Mouse (Mus musculus) limb, embryonic 10.5 days (tissue): Measurements from ENCODE around the gene Dlx3. TPM values are rescaled to one million over a fixed set of nuclear protein-coding genes. Genes with fewer than 3 reads are reported as not detected.

ENCODE experiments used
- DNase-seq: peaks from one replicate; pipeline ENCODE4 v3.0.0-alpha.2; 2017; ENCODE audit warnings: low spot score
- H3K27ac ChIP-seq: fragments of 300-500 bp; sonication (generic); 2 replicates; pipeline ENCODE4 v1.5.1; 2016; ENCODE audit warnings: mild to moderate bottlenecking
- H3K27me3 ChIP-seq: fragments of 300-500 bp; sonication (generic); 2 replicates; pipeline ENCODE4 v1.6.1; 2016; ENCODE audit warnings: low read depth, mild to moderate bottlenecking; ENCODE audit not compliant: poor library complexity, severe bottlenecking
- H3K36me3 ChIP-seq: fragments of 300-500 bp; sonication (generic); 2 replicates; pipeline ENCODE4 v1.6.1; 2016; ENCODE audit warnings: mild to moderate bottlenecking, moderate library complexity
- H3K4me1 ChIP-seq: fragments of 300-500 bp; sonication (generic); 2 replicates; pipeline ENCODE4 v1.6.1; 2016
- H3K4me3 ChIP-seq: fragments of 300-500 bp; sonication (generic); 2 replicates; pipeline ENCODE4 v1.5.1; 2016; ENCODE audit warnings: mild to moderate bottlenecking, moderate library complexity
- H3K9me3 ChIP-seq: fragments of 300-500 bp; sonication (generic); replicated peaks from 2 replicates; pipeline ENCODE4 v1.6.1; 2016; ENCODE audit warnings: mild to moderate bottlenecking
- WGBS: fragments of 180-500 bp; shearing (Covaris S2); methylation state at CpG from one replicate; pipeline ENCODE4 v1.1.7; 2016; 5-methylcytosine and 5-hydroxymethylcytosine counted together
- polyA plus RNA-seq: library from polyadenylated mRNA; unstranded; fragments of >200 nt; fragmentation: Nextera tagmentation; extraction: Ambion mirVana; gene quantifications from 2 replicates; pipeline ENCODE4 v1.2.1, GENCODE M21; 2016

The Dlx3 gene
- polyA plus RNA-seq, 1 experiment from 2014 or later: 6.9 TPM

DNA sequence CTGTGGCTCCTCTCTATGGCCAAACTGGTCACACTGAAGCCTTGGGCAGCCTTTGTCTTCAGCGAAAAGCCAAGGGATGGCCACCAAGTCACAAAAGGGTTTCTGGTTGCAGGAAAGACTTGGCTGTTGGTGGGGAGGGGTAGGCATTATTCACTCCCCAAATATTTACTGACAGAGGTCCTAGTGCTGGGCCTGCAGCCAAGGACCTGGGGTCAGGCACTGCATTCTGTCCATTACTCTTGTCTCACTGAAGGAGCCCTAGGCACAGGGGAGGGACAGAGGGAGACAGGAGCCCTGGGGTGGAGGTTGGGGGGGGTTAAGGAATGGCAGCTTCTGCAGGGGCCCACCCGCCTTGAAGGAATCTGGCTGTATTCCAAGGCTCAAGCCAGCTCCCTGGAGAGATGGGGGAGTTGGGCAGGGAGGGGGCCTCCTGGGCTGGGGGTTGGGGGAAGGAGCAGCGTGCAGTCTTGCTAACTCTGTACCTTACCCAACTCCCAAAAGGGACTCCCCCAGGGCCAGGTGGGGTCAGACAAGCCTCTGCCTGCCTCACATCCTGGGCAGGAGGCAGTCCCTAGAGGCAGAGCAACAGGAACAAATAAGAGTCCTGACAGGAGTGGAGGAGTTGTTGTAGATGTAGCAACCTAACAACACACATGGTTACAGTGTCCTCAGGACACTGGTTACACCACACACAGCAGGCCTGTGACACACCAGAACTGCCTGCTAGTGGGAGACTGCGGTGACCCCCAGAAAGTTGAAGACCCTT, 23.1 kb upstream of the Dlx3 start:
- H3K4me1 ChIP-seq: peaks cover 36% of the 10 kb centered on the region
- peak overlapping the region; percentile 38 for H3K27ac ChIP-seq
- no peaks in the 10 kb centered on the region for H3K36me3 ChIP-seq
- H3K4me3 ChIP-seq: no peak overlapping the region
- no peak for DNase-seq
- no peaks in the 10 kb centered on the region for H3K9me3 ChIP-seq
- WGBS: 67% methylated on average over 4 of the region's 4 CpGs
- H3K27me3 ChIP-seq: no peaks in the 10 kb centered on the region

DNA sequence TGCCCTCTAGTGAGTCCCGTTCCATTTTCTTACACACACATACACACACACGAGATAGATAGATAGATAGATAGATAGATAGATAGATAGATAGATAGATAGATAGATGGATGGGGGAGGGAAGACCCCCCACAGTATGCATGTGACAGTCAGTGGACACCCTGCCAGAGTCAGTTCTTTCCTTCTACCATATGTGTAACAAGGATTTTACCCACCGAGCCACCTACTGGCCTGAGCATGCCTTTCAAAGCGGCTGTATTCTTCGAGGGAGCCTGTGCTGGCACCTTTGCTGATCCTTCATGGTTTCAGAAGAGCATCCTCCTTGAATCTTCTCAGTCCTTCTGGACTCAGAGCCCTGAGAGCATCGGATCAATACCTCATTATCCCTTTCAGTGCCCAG, 22.0 kb upstream of the Dlx3 start:
- Histone ChIP-seq H3K27me3 (no peaks in the 10 kb centered on the region), H3K9me3 (no peaks in the 10 kb centered on the region), H3K36me3 (no peaks in the 10 kb centered on the region), H3K4me3 (no peak overlapping the region), H3K4me1 (peaks cover 33% of the 10 kb centered on the region), H3K27ac (no peak overlapping the region; the same call in 1 of the 2 replicates)
- no peak for DNase-seq
- 62% methylated on average over 6 of the region's 6 CpGs for WGBS

GRCm38 (mm10) chr11:95098346-95099095, 21.4 kb upstream of the Dlx3 start:
- Histone ChIP-seq H3K27me3 (no peaks in the 10 kb centered on the region), H3K4me3 (no peak overlapping the region), H3K36me3 (no peaks in the 10 kb centered on the region), H3K9me3 (no peaks in the 10 kb centered on the region), H3K4me1 (peaks cover 33% of the 10 kb centered on the region), H3K27ac (no peak overlapping the region; the same call in 1 of the 2 replicates)
- WGBS: 77% methylated on average over 5 of the region's 5 CpGs
- DNase-seq: no peak

DNA sequence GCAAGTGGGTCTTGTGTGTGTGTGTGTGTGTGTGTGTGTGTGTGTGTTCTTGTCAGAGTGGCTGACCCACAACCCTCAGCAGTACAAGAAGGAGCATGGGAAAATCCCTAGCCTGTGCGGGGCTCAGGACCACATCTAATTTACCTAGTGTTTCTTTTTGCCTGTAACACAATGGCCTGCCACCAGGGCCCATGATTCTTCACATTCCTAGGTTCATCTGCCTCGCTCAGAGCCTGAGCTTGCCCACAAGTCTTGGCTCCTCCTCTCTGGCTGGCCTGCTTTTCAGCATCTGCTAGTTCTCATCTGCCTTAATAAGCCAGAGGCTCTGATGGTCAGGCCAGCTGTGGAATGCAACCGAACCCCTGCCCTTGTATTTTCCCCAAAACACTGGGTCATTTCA, 19.5 kb upstream of the Dlx3 start:
- Histone ChIP-seq H3K4me1 (peaks cover 46% of the 10 kb centered on the region), H3K36me3 (no peaks in the 10 kb centered on the region), H3K27me3 (peaks cover 8% of the 10 kb centered on the region; the same call in 1 of the 2 replicates), H3K4me3 (no peak overlapping the region), H3K9me3 (no peaks in the 10 kb centered on the region), H3K27ac (peak overlapping the region; percentile 4; the same call in 1 of the 2 replicates)
- no peak for DNase-seq
- WGBS: 31% methylated on average over 3 of the region's 3 CpGs

GRCm38 (mm10) chr11:95101071-95101788, 18.7 kb upstream of the Dlx3 start:
- H3K4me3 ChIP-seq: no peak overlapping the region
- H3K36me3 ChIP-seq: no peaks in the 10 kb centered on the region
- H3K9me3 ChIP-seq: no peaks in the 10 kb centered on the region
- WGBS: 36% methylated on average over 16 of the region's 16 CpGs
- H3K27me3 ChIP-seq: peaks cover 17% of the 10 kb centered on the region
- DNase-seq: no peak
- peak overlapping the region; percentile 22 for H3K27ac ChIP-seq
- peaks cover 54% of the 10 kb centered on the region for H3K4me1 ChIP-seq

DNA sequence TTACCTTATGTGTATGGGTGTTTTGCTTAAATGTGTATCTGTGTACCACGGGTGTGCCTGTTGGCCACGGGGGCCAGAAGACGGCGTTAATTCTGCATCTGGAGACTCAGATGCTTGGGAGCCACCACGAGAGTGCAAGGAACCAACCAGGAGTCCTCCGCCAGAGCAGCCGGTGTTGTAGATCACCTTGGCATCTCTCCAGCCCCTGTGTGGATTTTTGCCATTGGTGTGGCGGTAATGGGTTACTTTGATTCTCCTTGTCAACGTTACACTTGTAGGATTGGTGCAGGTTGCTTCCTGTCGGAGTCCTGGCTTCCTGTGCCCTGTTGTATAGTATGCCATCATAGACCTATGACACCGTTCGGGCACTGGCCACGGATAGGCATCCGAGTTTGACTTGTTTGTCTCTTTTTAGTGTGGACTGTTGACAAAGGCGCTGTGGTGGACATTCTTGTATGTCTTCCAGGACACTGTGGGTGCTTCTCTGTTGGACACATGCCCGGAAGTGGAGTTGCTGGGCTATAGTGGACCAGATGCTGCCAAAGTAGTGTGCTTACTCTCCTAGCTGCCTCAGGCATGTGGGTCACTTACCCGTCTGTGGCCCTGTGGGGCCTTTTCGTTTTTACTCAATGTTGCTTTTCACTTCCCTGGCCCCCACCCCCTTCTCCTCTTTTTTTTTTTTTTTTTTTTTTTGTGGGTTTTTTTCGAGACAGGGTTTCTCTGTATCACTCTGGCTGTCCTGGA, 17.6 kb upstream of the Dlx3 start:
- H3K9me3 ChIP-seq: no peaks in the 10 kb centered on the region
- H3K4me1 ChIP-seq: peaks cover 48% of the 10 kb centered on the region
- H3K36me3 ChIP-seq: no peaks in the 10 kb centered on the region
- H3K27ac ChIP-seq: no peak overlapping the region
- DNase-seq: no peak
- H3K4me3 ChIP-seq: no peak overlapping the region
- H3K27me3 ChIP-seq: peaks cover 22% of the 10 kb centered on the region
- 95% methylated on average over 19 of the region's 19 CpGs for WGBS

DNA sequence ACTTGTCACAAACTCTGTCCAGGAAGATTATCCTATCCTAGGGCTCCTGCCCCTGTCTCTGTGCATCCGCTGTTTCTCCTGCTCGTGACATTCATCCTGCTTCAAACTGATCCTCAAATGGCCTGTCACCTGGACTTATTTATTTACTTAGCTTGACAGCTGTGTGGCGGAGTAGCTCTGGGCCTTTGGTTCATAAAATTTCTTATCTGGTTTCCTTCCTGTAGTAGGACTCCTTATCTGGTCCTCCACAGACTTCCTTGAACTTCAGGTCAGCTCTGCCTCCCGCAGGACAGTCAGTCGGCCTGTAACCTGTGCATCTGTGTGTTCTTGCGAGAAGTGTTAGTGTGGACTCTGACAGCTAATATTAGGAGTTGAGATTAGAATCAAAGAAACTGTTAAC, 15.7 kb upstream of the Dlx3 start:
- Histone ChIP-seq H3K4me1 (peaks cover 42% of the 10 kb centered on the region), H3K27me3 (peaks cover 22% of the 10 kb centered on the region), H3K9me3 (no peaks in the 10 kb centered on the region), H3K4me3 (no peak overlapping the region), H3K36me3 (no peaks in the 10 kb centered on the region), H3K27ac (no peak overlapping the region)
- 43% methylated on average over 6 of the region's 6 CpGs for WGBS
- DNase-seq: no peak

DNA sequence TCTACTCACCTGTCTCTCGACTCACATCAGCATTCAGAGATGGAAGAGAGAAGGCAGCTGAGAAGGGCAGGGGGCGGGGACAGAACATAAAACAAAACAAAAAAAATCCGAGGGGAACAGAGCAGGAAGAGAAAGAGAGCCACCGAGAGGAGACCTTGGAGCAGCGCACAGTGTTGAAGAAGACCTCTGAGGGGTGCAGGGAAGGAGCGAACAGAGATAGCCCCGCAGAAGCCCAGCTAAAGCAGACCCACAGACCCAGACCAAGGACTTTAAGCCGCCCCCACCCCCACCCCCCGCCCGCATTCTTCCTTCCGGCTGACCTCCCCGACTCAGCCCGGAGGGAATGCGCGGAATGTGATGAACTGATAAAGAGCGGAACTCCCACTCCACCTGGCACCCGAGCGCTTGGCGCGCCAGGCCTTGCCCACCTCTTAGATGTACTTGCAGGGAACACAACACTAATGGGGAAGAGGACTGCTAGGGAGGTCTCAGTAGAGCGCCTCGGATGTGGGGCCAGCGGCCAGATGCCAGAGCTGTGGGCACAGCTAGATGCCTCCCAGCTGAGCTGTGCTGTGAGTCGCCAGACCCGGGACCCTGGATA, 14.5 kb upstream of the Dlx3 start:
- 5% methylated on average over 25 of the region's 25 CpGs for WGBS
- peaks cover 39% of the 10 kb centered on the region for H3K4me1 ChIP-seq
- no peaks in the 10 kb centered on the region for H3K36me3 ChIP-seq
- peak; percentile 58 for DNase-seq
- H3K27ac ChIP-seq: no peak overlapping the region
- H3K9me3 ChIP-seq: no peaks in the 10 kb centered on the region
- H3K4me3 ChIP-seq: peak overlapping the region; percentile 44
- H3K27me3 ChIP-seq: peaks cover 22% of the 10 kb centered on the region

DNA sequence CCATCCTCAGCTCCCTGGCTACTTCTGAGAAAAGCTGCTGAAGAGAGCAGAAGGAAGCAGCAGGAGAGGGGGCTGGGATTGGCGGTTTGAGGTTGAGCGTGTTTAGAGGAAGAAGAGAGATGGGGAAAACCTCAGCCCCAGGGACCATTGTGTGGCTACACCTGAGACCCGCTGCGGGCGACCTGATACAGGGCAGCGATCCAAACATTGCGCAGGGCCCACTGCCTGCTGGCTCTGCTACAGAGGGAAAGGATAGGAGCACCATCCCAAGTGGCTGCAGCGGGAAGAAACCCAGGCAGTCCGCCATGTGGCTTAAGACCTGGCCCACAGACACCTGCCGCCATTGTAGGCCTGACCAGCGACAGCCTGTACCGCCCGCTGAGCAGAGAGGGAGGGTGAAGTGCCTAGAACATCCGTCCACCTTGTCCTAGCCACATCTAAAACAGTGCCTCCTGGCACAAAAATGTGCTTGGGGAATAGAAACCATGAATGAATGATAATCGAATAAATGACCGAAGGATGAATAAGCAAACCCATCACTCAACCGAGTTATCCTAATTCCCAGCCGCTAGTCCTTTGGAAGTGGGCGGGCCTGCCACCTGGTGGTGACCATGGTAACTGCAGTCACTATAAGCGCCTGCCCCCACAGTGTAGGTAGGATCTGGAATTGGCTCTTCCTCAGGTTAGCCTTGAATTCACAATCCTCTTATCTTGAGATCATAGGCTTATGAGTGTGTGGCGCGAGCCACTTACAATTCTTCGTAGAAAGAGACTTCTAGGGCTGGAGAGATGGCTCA, 13.3 kb upstream of the Dlx3 start:
- 33% methylated on average over 23 of the region's 23 CpGs for WGBS
- Histone ChIP-seq H3K27ac (no peak overlapping the region), H3K9me3 (no peaks in the 10 kb centered on the region), H3K36me3 (no peaks in the 10 kb centered on the region), H3K27me3 (peaks cover 22% of the 10 kb centered on the region), H3K4me1 (peaks cover 26% of the 10 kb centered on the region), H3K4me3 (no peak overlapping the region)
- DNase-seq: peak; percentile 85

DNA sequence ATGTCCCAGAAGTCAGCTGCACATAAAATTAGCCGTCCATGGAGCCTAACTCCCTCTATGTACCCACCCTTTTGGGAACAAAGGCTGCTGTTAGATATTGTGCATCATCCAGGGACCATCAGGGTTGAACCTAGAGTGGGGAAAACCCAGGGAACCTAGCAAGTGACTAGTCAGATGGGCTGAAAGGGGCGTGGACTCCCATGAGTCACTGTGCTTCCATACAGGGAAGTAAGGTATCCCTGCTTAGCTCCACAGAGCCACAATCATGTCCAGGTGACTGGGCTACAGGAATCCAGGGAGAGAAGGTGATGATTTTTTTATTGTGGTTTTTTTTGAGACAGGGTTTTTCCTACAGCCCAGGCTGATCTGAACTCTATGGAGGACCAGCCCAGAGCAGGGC, 10.9 kb upstream of the Dlx3 start:
- H3K27ac ChIP-seq: no peak overlapping the region
- H3K4me3 ChIP-seq: no peak overlapping the region
- WGBS: 84% methylated on average over 2 of the region's 2 CpGs
- peaks cover 30% of the 10 kb centered on the region for H3K4me1 ChIP-seq
- H3K27me3 ChIP-seq: peaks cover 29% of the 10 kb centered on the region
- no peaks in the 10 kb centered on the region for H3K36me3 ChIP-seq
- H3K9me3 ChIP-seq: no peaks in the 10 kb centered on the region
- DNase-seq: no peak

DNA sequence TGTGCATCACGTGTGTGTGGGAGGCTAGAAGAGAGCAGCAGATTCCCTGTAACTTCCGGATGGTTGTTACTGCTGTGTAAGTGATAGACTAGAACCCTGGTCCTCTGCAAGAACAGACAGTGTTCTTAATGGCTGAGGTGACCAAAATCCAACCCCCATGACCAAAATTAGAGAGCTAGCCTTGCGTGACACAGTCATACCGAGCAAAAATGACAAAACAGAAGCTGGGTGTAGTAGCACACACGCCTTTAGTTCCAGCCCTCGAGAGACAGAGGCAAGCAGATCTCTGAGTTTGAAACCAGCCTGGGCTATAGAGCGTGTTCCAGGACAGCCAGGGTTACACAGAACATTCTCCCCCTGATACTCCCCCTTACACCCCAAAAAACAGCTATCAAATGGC, 9.8 kb upstream of the Dlx3 start:
- DNase-seq: no peak
- peaks cover 20% of the 10 kb centered on the region for H3K4me1 ChIP-seq
- no peaks in the 10 kb centered on the region for H3K9me3 ChIP-seq
- no peak overlapping the region for H3K4me3 ChIP-seq
- no peaks in the 10 kb centered on the region for H3K36me3 ChIP-seq
- peaks cover 26% of the 10 kb centered on the region for H3K27me3 ChIP-seq
- H3K27ac ChIP-seq: no peak overlapping the region
- 88% methylated on average over 7 of the region's 7 CpGs for WGBS
